Mouse (Mus musculus) stomach, postnatal 0 days (tissue): ENCODE measurements at regions not wholly inside any gene's neighbourhood (a gene's known extent, or its start where the extent isn't known, plus 50 kb on each side); places are given as distances from the start of the nearest gene placed in this dataset.

Source experiments
- ATAC-seq: fragments of 200-750 bp; cut with Nextera tagmentation; 2 replicates; pipeline ENCODE4 v1.8.0; 2017; ENCODE audit not compliant: low FRiP score, low TSS enrichment
- DNase-seq: peaks from one replicate; pipeline ENCODE4 v3.0.0-alpha.2; 2016; ENCODE audit warnings: low spot score
- H3K27ac ChIP-seq: fragments of 300-500 bp; sonication (generic); replicated peaks from 2 replicates; pipeline ENCODE4 v1.5.1; 2014; ENCODE audit warnings: mild to moderate bottlenecking, control low read depth
- H3K27me3 ChIP-seq: fragments of 300-500 bp; sonication (generic); 2 replicates; pipeline ENCODE4 v1.6.1; 2014; ENCODE audit warnings: low read length; ENCODE audit not compliant: control insufficient read depth, insufficient read depth
- H3K36me3 ChIP-seq: fragments of 300-500 bp; sonication (generic); 2 replicates; pipeline ENCODE4 v1.6.1; 2014; ENCODE audit warnings: low read length, mixed read lengths; ENCODE audit not compliant: control insufficient read depth, insufficient read depth
- H3K4me1 ChIP-seq: fragments of 300-500 bp; sonication (generic); replicated peaks from 2 replicates; pipeline ENCODE4 v1.6.1; 2014; ENCODE audit warnings: antibody characterized with exemption; ENCODE audit not compliant: control insufficient read depth, insufficient read depth
- H3K4me2 ChIP-seq: fragments of 300-500 bp; sonication (generic); replicated peaks from 2 replicates; pipeline ENCODE4 v1.6.1; 2014; ENCODE audit warnings: low read depth, mild to moderate bottlenecking, control low read depth, moderate library complexity
- H3K4me3 ChIP-seq: fragments of 300-500 bp; sonication (generic); 2 replicates; pipeline ENCODE4 v1.5.1; 2014; ENCODE audit warnings: low read depth, low read length, control low read depth
- H3K9ac ChIP-seq: fragments of 300-500 bp; sonication (generic); 2 replicates; pipeline ENCODE4 v1.6.1; 2014; ENCODE audit warnings: mild to moderate bottlenecking, low read length, control low read depth, mixed read lengths
- H3K9me3 ChIP-seq: fragments of 300-500 bp; sonication (generic); 2 replicates; pipeline ENCODE4 v1.6.1; 2016; ENCODE audit warnings: low read length; ENCODE audit not compliant: control insufficient read depth
- CTCF ChIP-seq: IDR thresholded peaks from 2 replicates; pipeline ENCODE4 v1.5.1; 2016; ENCODE audit warnings: antibody characterized with exemption, low read depth, mild to moderate bottlenecking, moderate library complexity
- EP300 ChIP-seq: optimal IDR thresholded peaks from 2 replicates; pipeline ENCODE3; 2016; ENCODE audit warnings: antibody characterized with exemption
- WGBS: fragments of 180-500 bp; shearing (Covaris S2); extraction: QIAGEN DNeasy Blood & Tissue Kit; methylation state at CpG from one replicate; pipeline ENCODE4 v1.1.7; 2014; 5-methylcytosine and 5-hydroxymethylcytosine counted together

DNA sequence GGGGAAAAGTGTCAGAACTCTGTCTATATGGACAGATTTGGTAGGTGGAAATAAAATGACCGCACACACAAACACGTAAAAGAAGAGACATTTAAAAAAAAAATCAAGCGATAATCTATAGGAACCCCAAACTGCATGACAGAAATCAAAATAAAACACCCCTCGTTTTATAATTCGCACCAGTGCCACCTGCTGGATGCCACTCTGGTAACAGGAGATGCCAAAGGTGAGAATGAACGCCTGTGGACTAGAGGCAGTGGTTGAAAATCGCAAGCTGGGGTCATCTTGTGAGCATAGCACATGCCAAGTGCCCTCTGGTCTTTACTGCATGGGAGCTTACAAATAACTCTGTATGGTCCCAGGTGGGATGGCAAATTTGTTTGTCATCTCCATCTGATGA, 158.7 kb upstream of the Kazn start:
- H3K9me3 ChIP-seq = no peaks in the 10 kb centered on the region
- H3K4me1 ChIP-seq = no peaks in the 10 kb centered on the region
- H3K9ac ChIP-seq = no peak overlapping the region
- no peaks in the 10 kb centered on the region for H3K27me3 ChIP-seq
- H3K4me2 ChIP-seq = no peak overlapping the region
- H3K4me3 ChIP-seq = no peak overlapping the region
- WGBS = 68% methylated on average over 7 of the region's 7 CpGs
- DNase-seq = no peak
- no peaks in the 10 kb centered on the region for H3K36me3 ChIP-seq
- ATAC-seq = no peak
- no peak for TF ChIP-seq EP300
- TF ChIP-seq CTCF = peak; percentile 36
- H3K27ac ChIP-seq = no peak overlapping the region

DNA sequence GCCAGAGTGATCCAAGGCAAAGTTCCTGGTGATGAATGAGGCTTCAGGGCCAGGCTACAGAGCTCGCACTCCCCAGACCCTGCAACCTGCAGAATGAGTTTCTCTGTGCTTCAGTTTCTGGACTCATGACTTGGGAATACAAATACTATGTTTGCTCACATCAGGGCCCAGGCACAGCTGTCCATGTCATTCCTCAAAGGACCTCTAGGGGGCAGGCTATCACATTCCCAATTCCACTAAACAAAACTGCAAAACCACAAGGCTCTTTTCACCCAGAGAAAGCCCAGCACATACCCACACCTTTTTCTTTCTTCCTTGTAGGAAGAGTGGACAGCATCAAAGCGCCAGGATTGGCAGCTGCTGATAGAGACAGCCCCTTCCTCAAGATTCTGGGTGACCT, 153.7 kb upstream of the Kazn start:
- Histone ChIP-seq H3K36me3 (no peaks in the 10 kb centered on the region), H3K9ac (no peak overlapping the region), H3K4me2 (no peak overlapping the region), H3K9me3 (no peaks in the 10 kb centered on the region), H3K27ac (no peak overlapping the region), H3K4me3 (no peak overlapping the region), H3K27me3 (no peaks in the 10 kb centered on the region), H3K4me1 (no peaks in the 10 kb centered on the region)
- TF ChIP-seq EP300 (no peak), CTCF (peak; percentile 83)
- DNase-seq (peak; percentile 45), ATAC-seq (no peak)
- WGBS = 49% methylated on average over 2 of the region's 2 CpGs

DNA sequence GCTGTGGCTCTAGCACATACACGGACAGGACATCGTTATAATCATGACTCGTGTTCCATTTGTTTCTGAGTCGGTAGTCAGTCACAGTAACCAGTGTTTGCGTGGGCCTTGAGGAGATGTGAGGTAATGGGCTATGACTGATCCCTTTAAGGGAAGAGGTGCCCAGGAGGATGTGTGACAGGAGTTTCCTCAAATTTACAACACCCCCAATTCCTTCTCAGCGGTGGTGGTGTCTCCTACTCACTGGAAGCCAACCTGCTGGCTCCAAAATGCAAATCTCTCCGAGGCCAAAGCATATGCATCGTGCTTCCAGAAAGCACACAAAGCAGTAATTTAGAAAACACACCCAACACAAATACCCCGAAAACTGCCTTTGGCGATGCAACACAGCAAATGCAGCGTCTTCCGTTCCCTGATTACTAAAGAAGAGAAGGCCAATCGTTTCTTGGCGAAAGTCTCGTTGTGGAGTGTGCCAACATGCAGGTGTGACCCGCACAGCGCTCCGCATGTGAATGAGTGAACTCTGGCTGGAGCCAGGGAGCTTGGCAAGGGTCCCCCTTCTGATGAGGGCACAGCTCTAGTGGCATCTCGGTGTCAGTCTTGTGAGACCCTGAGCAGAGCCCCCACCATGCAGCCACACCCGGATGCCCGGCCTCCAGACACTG, 151.5 kb upstream of the Kazn start:
- Histone ChIP-seq H3K36me3 (no peaks in the 10 kb centered on the region), H3K9me3 (no peaks in the 10 kb centered on the region), H3K4me3 (no peak overlapping the region), H3K27ac (no peak overlapping the region), H3K9ac (no peak overlapping the region), H3K27me3 (no peaks in the 10 kb centered on the region), H3K4me2 (no peak overlapping the region), H3K4me1 (no peaks in the 10 kb centered on the region)
- no peak for ATAC-seq
- TF ChIP-seq CTCF (no peak), EP300 (no peak)
- DNase-seq = no peak
- WGBS = 85% methylated on average over 21 of the region's 21 CpGs

DNA sequence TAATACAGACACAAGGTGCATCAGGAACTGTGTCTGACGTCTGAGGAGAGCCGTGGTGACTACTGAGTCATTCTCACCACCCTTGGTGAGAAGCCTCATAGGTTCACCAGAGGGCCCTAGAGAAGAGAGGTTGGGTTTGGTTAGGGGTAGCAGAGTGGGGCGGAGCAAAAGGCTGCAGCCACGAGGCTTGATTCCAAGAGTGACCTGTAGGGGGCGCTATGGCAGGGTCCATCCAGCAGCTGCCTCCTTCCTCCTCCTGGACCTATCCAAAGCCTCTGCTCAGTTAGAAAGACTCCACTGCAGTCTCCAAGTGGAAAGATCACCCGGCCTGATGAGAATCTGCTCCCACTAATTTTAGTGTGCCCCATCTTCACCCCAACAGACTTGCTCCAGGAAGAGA, 149.3 kb upstream of the Kazn start:
- Histone ChIP-seq H3K36me3 (no peaks in the 10 kb centered on the region), H3K9ac (no peak overlapping the region), H3K4me1 (no peaks in the 10 kb centered on the region), H3K4me2 (no peak overlapping the region), H3K4me3 (no peak overlapping the region), H3K27me3 (no peaks in the 10 kb centered on the region), H3K9me3 (no peaks in the 10 kb centered on the region), H3K27ac (no peak overlapping the region)
- TF ChIP-seq EP300 (no peak), CTCF (peak; percentile 23; the same call in 1 of the 2 replicates)
- ATAC-seq = no peak
- WGBS = 82% methylated on average over 6 of the region's 6 CpGs
- DNase-seq = no peak

DNA sequence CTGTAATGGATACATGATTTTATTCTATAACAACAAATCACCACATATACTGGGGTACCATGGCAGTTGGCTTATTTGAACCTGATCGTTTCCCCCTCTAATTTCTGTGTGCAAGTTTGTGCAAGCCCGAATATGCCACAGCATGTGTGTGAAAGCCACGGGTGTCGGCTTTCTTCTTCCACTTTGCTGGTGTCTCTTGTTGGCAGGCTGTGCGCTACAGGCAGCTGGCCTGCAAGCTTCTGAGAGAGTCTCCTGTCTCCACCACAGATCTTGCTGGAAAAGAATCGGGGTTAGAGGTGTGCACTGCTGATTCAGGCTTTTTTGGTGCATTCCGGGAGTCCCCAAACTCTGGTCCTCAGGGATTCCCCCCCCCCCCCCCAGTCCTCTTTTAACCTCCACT, 142.0 kb upstream of the Kazn start:
- no peak for TF ChIP-seq CTCF
- TF ChIP-seq EP300 = no peak
- DNase-seq = no peak

DNA sequence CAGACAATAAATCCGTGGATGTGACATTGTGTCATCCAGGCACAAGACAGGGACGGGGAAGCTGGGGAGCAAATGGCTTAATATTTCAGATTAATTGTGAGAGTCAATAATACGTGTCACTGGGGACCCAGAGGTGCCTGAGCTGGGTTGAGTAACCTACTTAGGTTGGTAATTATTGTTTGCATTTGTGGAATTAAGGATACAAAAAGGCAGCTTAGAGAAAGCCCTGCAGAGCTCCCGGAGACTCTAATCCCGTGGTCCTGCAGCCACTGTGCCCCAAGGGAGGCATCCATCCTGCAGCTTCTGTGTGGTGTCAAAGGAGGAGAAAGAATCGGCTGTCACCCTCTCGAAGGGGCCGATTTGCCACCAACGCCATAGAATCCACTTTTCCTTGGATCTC, 139.3 kb upstream of the Kazn start:
- Histone ChIP-seq H3K4me1 (no peaks in the 10 kb centered on the region), H3K27me3 (no peaks in the 10 kb centered on the region), H3K9me3 (no peaks in the 10 kb centered on the region), H3K4me2 (no peak overlapping the region), H3K4me3 (no peak overlapping the region), H3K9ac (no peak overlapping the region), H3K36me3 (no peaks in the 10 kb centered on the region), H3K27ac (no peak overlapping the region)
- DNase-seq (no peak), ATAC-seq (no peak)
- WGBS = 39% methylated on average over 9 of the region's 9 CpGs
- TF ChIP-seq EP300 = no peak
- TF ChIP-seq CTCF = no peak

More for the DNA sequence above, 142.0 kb upstream of the Kazn start:
- Histone ChIP-seq H3K4me1 (no peaks in the 10 kb centered on the region), H3K4me3 (no peak overlapping the region), H3K27me3 (no peaks in the 10 kb centered on the region), H3K27ac (no peak overlapping the region), H3K9ac (no peak overlapping the region), H3K4me2 (no peak overlapping the region), H3K36me3 (no peaks in the 10 kb centered on the region), H3K9me3 (no peaks in the 10 kb centered on the region)
- ATAC-seq = no peak
- 74% methylated on average over 7 of the region's 7 CpGs for whole genome bisulfite sequencing
